Mouse (Mus musculus) heart, postnatal 0 days (tissue): Measurements from ENCODE around the gene Gm11555.

Source experiments
- CTCF ChIP-seq: IDR thresholded peaks from 2 replicates; pipeline ENCODE4 v1.5.1; 2016; ENCODE audit warnings: antibody characterized with exemption, control low read depth, low read depth
- EP300 ChIP-seq: IDR thresholded peaks from 2 replicates; pipeline ENCODE4 v1.6.1; 2016; ENCODE audit warnings: antibody characterized with exemption, low read depth

GRCm38 (mm10) chr11:99683481-99683880 lies 33.4 kb upstream of the Gm11555 start:
- no peak for TF ChIP-seq CTCF
- no peak for TF ChIP-seq EP300
